Mouse (Mus musculus) midbrain, embryonic 15.5 days (tissue): ENCODE results near the gene Prickle2. TPM values are rescaled to one million over a fixed set of nuclear protein-coding genes. Genes with fewer than 3 reads are reported as not detected.
A peak's percentile ranks its signal among the peaks of the same experiment; 100 is the strongest.

Experiments used
- ATAC-seq: fragments of 200-750 bp; cut with Nextera tagmentation; replicated peaks from 2 replicates; pipeline ENCODE4 v1.8.0; 2017; ENCODE audit warnings: moderate TSS enrichment
- H3K27ac ChIP-seq: fragments of 300-500 bp; sonication (generic); 2 replicates; pipeline ENCODE4 v1.5.1; 2015; ENCODE audit warnings: mild to moderate bottlenecking, inconsistent platforms
- H3K27me3 ChIP-seq: fragments of 300-500 bp; sonication (generic); replicated peaks from 2 replicates; pipeline ENCODE4 v1.6.1; 2015; ENCODE audit warnings: inconsistent platforms
- H3K36me3 ChIP-seq: fragments of 300-500 bp; sonication (generic); replicated peaks from 2 replicates; pipeline ENCODE4 v1.6.1; 2015; ENCODE audit warnings: inconsistent platforms
- H3K4me1 ChIP-seq: fragments of 300-500 bp; sonication (generic); 2 replicates; pipeline ENCODE4 v1.6.1; 2015; ENCODE audit warnings: inconsistent platforms
- H3K4me2 ChIP-seq: fragments of 300-500 bp; sonication (generic); 2 replicates; pipeline ENCODE4 v1.6.1; 2015; ENCODE audit warnings: inconsistent platforms, mild to moderate bottlenecking, moderate library complexity
- H3K4me3 ChIP-seq: fragments of 300-500 bp; sonication (generic); 2 replicates; pipeline ENCODE4 v1.5.1; 2015; ENCODE audit warnings: mild to moderate bottlenecking, inconsistent platforms
- H3K9ac ChIP-seq: fragments of 300-500 bp; sonication (generic); 2 replicates; pipeline ENCODE4 v1.6.1; 2015; ENCODE audit warnings: mild to moderate bottlenecking, inconsistent platforms
- H3K9me3 ChIP-seq: fragments of 300-500 bp; sonication (generic); 2 replicates; pipeline ENCODE4 v1.6.1; 2016; ENCODE audit warnings: inconsistent platforms
- WGBS: fragments of 180-500 bp; shearing (Covaris S2); methylation state at CpG from one replicate; pipeline ENCODE4 v1.1.7; 2015; ENCODE audit warnings: mixed read lengths; 5-methylcytosine and 5-hydroxymethylcytosine counted together
- polyA plus RNA-seq: library from polyadenylated mRNA; unstranded; fragments of >200 nt; fragmentation: Nextera tagmentation; extraction: Ambion mirVana; gene quantifications from 2 replicates; pipeline ENCODE4 v1.2.1, GENCODE M21; 2015

Prickle2 gene
- polyA plus RNA-seq, 1 experiment from 2014 or later, result 17.0 TPM

DNA sequence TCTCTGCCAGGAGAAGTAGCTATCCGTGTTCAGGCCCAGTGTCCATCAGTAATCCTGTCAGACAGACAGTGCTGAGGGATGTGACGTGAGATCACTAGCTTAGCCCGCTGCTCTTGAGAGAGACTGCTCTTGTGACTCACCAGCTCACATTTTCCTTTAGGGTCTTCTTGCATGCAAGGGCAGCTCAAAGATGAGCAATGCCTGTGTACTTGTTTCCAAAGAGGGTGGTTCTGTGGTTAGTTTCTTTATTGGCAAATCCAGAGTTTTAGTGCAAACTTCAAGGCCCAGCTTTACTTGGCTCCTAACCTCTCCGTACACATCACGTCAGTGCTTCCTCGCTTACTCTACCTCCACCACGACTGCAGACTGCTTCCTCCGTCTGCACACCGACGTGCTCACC is 324.9 kb downstream of the Prickle2 start:
- no peak overlapping the region for H3K4me3 ChIP-seq
- peaks cover 8% of the 10 kb centered on the region for H3K4me1 ChIP-seq
- no peak overlapping the region for H3K27ac ChIP-seq
- H3K4me2 ChIP-seq, result no peak overlapping the region
- no peak for ATAC-seq
- no peaks in the 10 kb centered on the region for H3K27me3 ChIP-seq
- peaks cover 6% of the 10 kb centered on the region; the same call in 1 of the 2 replicates for H3K36me3 ChIP-seq
- WGBS, result 87% methylated on average over 10 of the region's 10 CpGs
- no peak overlapping the region for H3K9ac ChIP-seq
- no peaks in the 10 kb centered on the region for H3K9me3 ChIP-seq

DNA sequence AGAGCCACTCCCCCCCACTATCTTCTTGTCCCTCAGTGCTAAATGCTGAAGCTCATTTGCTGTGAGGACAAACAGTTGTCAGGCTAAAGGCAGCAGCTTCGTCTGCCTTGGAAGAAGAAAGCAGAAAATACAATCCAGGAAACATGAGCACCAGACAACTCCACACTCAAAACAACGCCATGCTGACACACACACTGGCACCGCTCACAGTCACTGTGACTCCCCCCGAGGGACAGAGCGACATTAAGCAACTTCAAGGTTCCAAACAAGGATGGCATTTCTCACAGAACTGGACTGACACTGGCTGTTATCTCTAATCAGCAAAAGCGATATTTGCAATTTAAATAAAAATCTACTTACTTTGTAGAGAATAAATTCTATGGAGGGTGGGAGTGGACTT is 331.1 kb downstream of the Prickle2 start:
- Histone ChIP-seq H3K9me3 (no peaks in the 10 kb centered on the region), H3K36me3 (peaks cover 9% of the 10 kb centered on the region; the same call in 1 of the 2 replicates), H3K27me3 (no peaks in the 10 kb centered on the region), H3K4me2 (no peak overlapping the region), H3K9ac (no peak overlapping the region), H3K4me3 (no peak overlapping the region), H3K4me1 (no peaks in the 10 kb centered on the region), H3K27ac (no peak overlapping the region)
- whole genome bisulfite sequencing, result 78% methylated on average over 6 of the region's 6 CpGs
- ATAC-seq, result no peak

DNA sequence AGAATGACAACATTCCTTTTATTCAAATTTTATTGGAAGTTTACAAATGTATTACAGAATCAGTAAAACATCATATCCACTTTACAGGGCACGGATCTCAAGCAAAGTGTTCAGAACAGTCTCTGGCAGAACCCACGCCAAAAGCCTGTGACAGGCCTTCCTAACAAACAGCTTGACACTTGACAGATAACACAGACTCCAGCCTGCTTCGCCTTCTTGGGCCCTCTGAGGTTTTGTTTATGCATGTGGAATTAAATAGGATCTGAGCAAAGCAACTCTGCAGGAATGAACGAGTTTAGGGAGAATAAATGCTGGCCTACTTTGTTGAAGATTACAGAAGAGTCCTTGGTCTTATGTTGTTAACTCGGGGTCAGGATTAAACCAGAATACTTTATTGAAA is 335.1 kb downstream of the Prickle2 start:
- no peak overlapping the region for H3K27ac ChIP-seq
- ATAC-seq, result no peak
- peaks cover 3% of the 10 kb centered on the region; the same call in 1 of the 2 replicates for H3K9me3 ChIP-seq
- H3K4me3 ChIP-seq, result no peak overlapping the region
- H3K9ac ChIP-seq, result no peak overlapping the region
- no peaks in the 10 kb centered on the region for H3K4me1 ChIP-seq
- no peak overlapping the region for H3K4me2 ChIP-seq
- no peaks in the 10 kb centered on the region for H3K27me3 ChIP-seq
- WGBS, result 68% methylated on average over 5 of the region's 5 CpGs
- peaks cover under 1% of the 10 kb centered on the region; the same call in 1 of the 2 replicates for H3K36me3 ChIP-seq

- Histone ChIP-seq H3K27me3 (no peaks in the 10 kb centered on the region), H3K4me3 (no peak overlapping the region), H3K27ac (peak overlapping the region; percentile 56; the same call in 1 of the 2 replicates), H3K36me3 (no peaks in the 10 kb centered on the region), H3K4me2 (no peak overlapping the region), H3K9me3 (no peaks in the 10 kb centered on the region), H3K9ac (no peak overlapping the region), H3K4me1 (peaks cover 18% of the 10 kb centered on the region)
- ATAC-seq, result peak; percentile 62
- WGBS, result 45% methylated on average over 10 of the region's 10 CpGs
Observed at GRCm38 (mm10) chr6:92347278-92348028, 358.5 kb downstream of the Prickle2 start.

- 25% methylated on average over 7 of the region's 7 CpGs for WGBS
- ATAC-seq, result peak; percentile 60; the same call in 1 of the 2 replicates
- H3K9ac ChIP-seq, result no peak overlapping the region
Observed at GRCm38 (mm10) chr6:92346729-92347128, 359.2 kb downstream of the Prickle2 start.

GRCm38 (mm10) chr6:92345151-92345550 is 360.8 kb downstream of the Prickle2 start:
- 79% methylated on average over 2 of the region's 2 CpGs for WGBS
- no peak overlapping the region for H3K9ac ChIP-seq

More at GRCm38 (mm10) chr6:92346729-92347128, 359.2 kb downstream of the Prickle2 start:
- Histone ChIP-seq H3K36me3 (no peaks in the 10 kb centered on the region), H3K27me3 (no peaks in the 10 kb centered on the region), H3K9me3 (no peaks in the 10 kb centered on the region), H3K4me3 (no peak overlapping the region), H3K4me2 (peak overlapping the region; percentile 12; the same call in 1 of the 2 replicates), H3K4me1 (peaks cover 18% of the 10 kb centered on the region), H3K27ac (peak overlapping the region; percentile 45; the same call in 1 of the 2 replicates)

DNA sequence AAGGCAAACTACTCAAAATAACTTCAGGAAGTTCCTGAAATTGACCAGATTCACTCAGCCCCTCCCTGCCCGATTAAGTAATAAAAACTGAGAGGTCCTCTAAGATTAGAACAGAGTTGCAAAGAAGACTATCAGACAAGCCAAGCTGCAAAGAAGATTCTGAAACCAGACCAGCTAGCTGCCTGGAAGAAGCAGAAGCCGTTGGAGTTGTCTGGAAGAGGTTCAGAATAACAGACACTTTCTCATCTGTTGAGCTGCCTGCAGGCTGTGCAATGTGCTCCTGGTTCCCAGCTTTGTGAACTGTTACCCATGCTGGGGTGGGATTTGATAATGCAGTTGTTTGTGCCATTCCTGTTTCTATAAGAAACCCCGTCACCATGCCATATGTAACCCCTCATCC is 361.4 kb downstream of the Prickle2 start:
- Histone ChIP-seq H3K27me3 (no peaks in the 10 kb centered on the region), H3K36me3 (no peaks in the 10 kb centered on the region), H3K27ac (no peak overlapping the region), H3K9ac (no peak overlapping the region), H3K4me1 (peaks cover 18% of the 10 kb centered on the region), H3K4me2 (no peak overlapping the region), H3K9me3 (no peaks in the 10 kb centered on the region), H3K4me3 (no peak overlapping the region)
- WGBS, result 91% methylated on average over 3 of the region's 3 CpGs
- no peak for ATAC-seq

More at GRCm38 (mm10) chr6:92345151-92345550, 360.8 kb downstream of the Prickle2 start:
- ATAC-seq, result no peak
- no peak overlapping the region for H3K4me2 ChIP-seq
- no peak overlapping the region for H3K4me3 ChIP-seq
- H3K27me3 ChIP-seq, result no peaks in the 10 kb centered on the region
- H3K9me3 ChIP-seq, result no peaks in the 10 kb centered on the region
- no peaks in the 10 kb centered on the region for H3K36me3 ChIP-seq
- peaks cover 18% of the 10 kb centered on the region for H3K4me1 ChIP-seq
- no peak overlapping the region for H3K27ac ChIP-seq

Other genes starting within 250 kb of the Prickle2 start
- 0.40 and 0.60 TPM in 2 replicates for gene A730049H05Rik, start 110.3 kb upstream of the Prickle2 start, polyA plus RNA-seq
- gene Gm15737, start 163.2 kb upstream of the Prickle2 start, polyA plus RNA-seq, result not detected in 2 replicates
- 1.3 and 1.6 TPM in 2 replicates for gene Adamts9, start 237.3 kb upstream of the Prickle2 start, polyA plus RNA-seq